Mouse (Mus musculus) neural tube, embryonic 14.5 days (tissue): Measurements from ENCODE around the gene Dap3. TPM values are rescaled to one million over a fixed set of nuclear protein-coding genes. Genes with fewer than 3 reads are reported as not detected.
"Not testable (repeated sequence)": the region's sequence is repeated elsewhere in the genome, so short reads cannot be mapped to it uniquely, and the experiment has no call there.

Source experiments
- ATAC-seq: fragments of 200-750 bp; cut with Nextera tagmentation; 2 replicates; pipeline ENCODE4 v1.8.0; 2017; ENCODE audit warnings: low read depth, mild to moderate bottlenecking, moderate TSS enrichment, moderate library complexity
- H3K27ac ChIP-seq: fragments of 300-500 bp; sonication (generic); 2 replicates; pipeline ENCODE4 v1.5.1; 2014; ENCODE audit warnings: low read depth, mild to moderate bottlenecking, control low read depth, low read length, moderate library complexity, mixed read lengths
- H3K27me3 ChIP-seq: fragments of 300-500 bp; sonication (generic); 2 replicates; pipeline ENCODE4 v1.6.1; 2014; ENCODE audit warnings: low read length; ENCODE audit not compliant: control insufficient read depth, insufficient read depth
- H3K36me3 ChIP-seq: fragments of 300-500 bp; sonication (generic); 2 replicates; pipeline ENCODE4 v1.6.1; 2014; ENCODE audit warnings: low read length, mixed read lengths; ENCODE audit not compliant: control insufficient read depth, insufficient read depth
- H3K4me1 ChIP-seq: fragments of 300-500 bp; sonication (generic); 2 replicates; pipeline ENCODE4 v1.6.1; 2014; ENCODE audit warnings: low read length; ENCODE audit not compliant: control insufficient read depth, insufficient read depth
- H3K4me2 ChIP-seq: fragments of 300-500 bp; sonication (generic); 2 replicates; pipeline ENCODE4 v1.6.1; 2014; ENCODE audit warnings: mild to moderate bottlenecking, low read depth, low read length, control low read depth
- H3K4me3 ChIP-seq: fragments of 300-500 bp; sonication (generic); 2 replicates; pipeline ENCODE4 v1.5.1; 2014; ENCODE audit warnings: low read depth, low read length, control low read depth, mixed read lengths
- H3K9ac ChIP-seq: fragments of 300-500 bp; sonication (generic); replicated peaks from 2 replicates; pipeline ENCODE4 v1.6.1; 2014; ENCODE audit warnings: low read depth, mild to moderate bottlenecking, control low read depth, low read length, mixed read lengths
- H3K9me3 ChIP-seq: fragments of 300-500 bp; sonication (generic); 2 replicates; pipeline ENCODE4 v1.6.1; 2016; ENCODE audit warnings: low read length; ENCODE audit not compliant: control insufficient read depth
- WGBS: fragments of 180-500 bp; shearing (Covaris S2); extraction: QIAGEN DNeasy Blood & Tissue Kit; methylation state at CpG from one replicate; pipeline ENCODE4 v1.1.7; 2014; 5-methylcytosine and 5-hydroxymethylcytosine counted together
- polyA plus RNA-seq: library from polyadenylated mRNA; unstranded; fragments of >200 nt; fragmentation: Nextera tagmentation; extraction: Ambion mirVana; gene quantifications from 2 replicates; pipeline ENCODE4 v1.2.1, GENCODE M21; 2014

The Dap3 gene
- polyA plus RNA-seq, 1 experiment from 2014 or later: 142 TPM

DNA sequence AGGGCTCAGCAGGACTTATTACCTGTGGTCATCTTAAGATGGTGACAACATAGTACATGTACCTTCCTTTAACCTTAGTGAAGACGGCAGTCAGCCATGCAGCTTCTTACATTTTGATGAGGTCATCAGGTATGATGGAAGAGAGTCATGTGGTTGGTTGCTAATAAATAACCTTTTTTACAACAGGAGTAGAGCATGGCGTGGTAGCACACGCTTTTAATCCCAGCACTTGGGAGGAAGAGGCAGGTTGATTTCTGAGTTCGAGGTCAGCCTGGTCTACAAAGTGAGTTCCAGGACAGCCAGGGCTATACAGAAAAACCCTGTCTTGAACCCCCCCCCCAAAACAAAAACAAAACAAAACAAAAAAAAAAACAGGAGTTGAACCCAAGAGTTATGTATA is 68.4 kb downstream of the Dap3 start:
- not testable (repeated sequence) for H3K36me3 ChIP-seq
- 96% methylated on average over 4 of the region's 4 CpGs for WGBS

More for the DNA sequence above, 68.4 kb downstream of the Dap3 start:
- not testable (repeated sequence) for H3K9me3 ChIP-seq, H3K4me2 ChIP-seq, H3K9ac ChIP-seq, ATAC-seq, H3K4me3 ChIP-seq, H3K27me3 ChIP-seq, H3K4me1 ChIP-seq, H3K27ac ChIP-seq

Other genes starting within 250 kb of the Dap3 start
- gene Rit1, start 234.3 kb downstream of the Dap3 start, polyA plus RNA-seq: 60.1 and 62.1 TPM in 2 replicates
- 211 and 255 TPM in 2 replicates for gene Syt11, start 176.0 kb downstream of the Dap3 start, polyA plus RNA-seq
- 17.0 and 17.9 TPM in 2 replicates for gene Gon4l, start 116.0 kb downstream of the Dap3 start, polyA plus RNA-seq
- gene Msto1, start 37.2 kb downstream of the Dap3 start, polyA plus RNA-seq: 49.3 and 50.7 TPM in 2 replicates
- 27.1 and 27.9 TPM in 2 replicates for gene Ash1l, start 559 bp downstream of the Dap3 start, polyA plus RNA-seq
- 96.7 and 104 TPM in 2 replicates for gene Rusc1, start 142.1 kb upstream of the Dap3 start, polyA plus RNA-seq
- gene Gm43738, start 149.9 kb upstream of the Dap3 start, polyA plus RNA-seq: not detected in 2 replicates
- gene Fdps, start 150.8 kb upstream of the Dap3 start, polyA plus RNA-seq: 378 and 453 TPM in 2 replicates
- gene Pklr, start 185.0 kb upstream of the Dap3 start, polyA plus RNA-seq: 0.66 TPM in 1 of 2 replicates, not detected in the other
- gene Hcn3, start 209.0 kb upstream of the Dap3 start, polyA plus RNA-seq: 25.4 and 28.7 TPM in 2 replicates
- gene Clk2, start 213.6 kb upstream of the Dap3 start, polyA plus RNA-seq: 17.5 and 19.6 TPM in 2 replicates
- 126 and 153 TPM in 2 replicates for gene Scamp3, start 226.3 kb upstream of the Dap3 start, polyA plus RNA-seq
- gene Fam189b, start 232.0 kb upstream of the Dap3 start, polyA plus RNA-seq: 38.5 and 41.7 TPM in 2 replicates